Comparison of ENCODE assay signal across 11 mouse cellular contexts in the genomic region with DNA sequence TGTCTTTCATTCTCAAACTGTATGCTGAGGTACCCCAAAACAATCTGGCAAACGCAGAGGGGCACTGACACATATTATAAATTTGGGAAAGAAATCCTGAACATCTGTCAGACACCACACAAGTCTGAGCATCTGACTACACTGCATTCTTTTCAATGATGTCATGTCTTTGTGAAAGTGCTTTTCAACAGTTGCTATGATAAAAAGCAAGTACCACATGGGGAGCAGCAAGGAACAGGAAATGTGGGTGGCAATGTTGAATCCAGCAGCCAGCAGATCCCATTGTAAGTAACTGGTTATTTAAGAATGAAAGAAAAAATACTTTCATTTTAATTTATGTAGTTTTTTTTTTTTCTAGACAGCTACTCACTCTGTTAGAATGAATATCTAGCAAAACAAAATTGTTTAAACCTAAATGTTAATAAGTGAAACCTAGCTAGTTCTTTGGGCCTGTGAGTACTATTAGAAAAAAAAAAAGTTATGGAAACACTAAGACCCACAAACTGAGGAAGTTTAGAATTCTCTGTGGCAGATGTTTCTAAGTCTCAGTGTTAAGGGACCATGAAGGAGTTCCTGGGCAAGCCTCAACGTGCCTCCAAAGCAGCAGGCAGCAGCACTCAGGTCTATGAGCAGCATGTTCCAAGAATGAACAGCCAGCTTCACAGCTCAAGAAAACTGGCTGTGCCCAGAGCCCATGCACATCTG.
DNase-seq lines count a peak whose midpoint lies in the region; ATAC-seq and TF ChIP-seq lines count a peak whose summit lies in the region.
"Had no signal": no experiment of that assay in that cellular context is flagged by ENCODE, and none has a peak within 500 bp of the region (broad histone marks: within the 10 kb centered on the region; RNA-seq: fewer than 3 reads in every experiment).

No protein-coding gene starts in this region.

- WGBS in hindbrain, embryonic 10.5 days, result 54% methylated on average over 2 of the region's 2 CpGs
- 26% methylated on average over 2 of the region's 2 CpGs for WGBS in hindbrain, postnatal 0 days
- 22% methylated on average over 2 of the region's 2 CpGs for WGBS in embryonic facial prominence, embryonic 13.5 days
- 41% methylated on average over 2 of the region's 2 CpGs for WGBS in midbrain, embryonic 11.5 days

- no peak overlapping the region for H3K4me2 ChIP-seq in hindbrain, postnatal 0 days (ENCODE audit: low read depth, low read length)
- no peak overlapping the region for H3K4me2 ChIP-seq in embryonic facial prominence, embryonic 13.5 days
- no peak overlapping the region for H3K4me2 ChIP-seq in midbrain, embryonic 11.5 days
- H3K4me2 ChIP-seq: liver, embryonic 15.5 days had no signal

- H3K27me3 ChIP-seq in hindbrain, embryonic 10.5 days (ENCODE audit: insufficient read depth, poor library complexity, severe bottlenecking), result no peaks in the 10 kb centered on the region
- H3K27me3 ChIP-seq in hindbrain, postnatal 0 days (ENCODE audit: insufficient read depth, low read length), result no peaks in the 10 kb centered on the region
- no peaks in the 10 kb centered on the region for H3K27me3 ChIP-seq in embryonic facial prominence, embryonic 13.5 days
- no peaks in the 10 kb centered on the region for H3K27me3 ChIP-seq in midbrain, embryonic 11.5 days (ENCODE audit: control insufficient read depth, insufficient read depth, low read length)
- H3K27me3 ChIP-seq: liver, embryonic 15.5 days; Patski had no signal

- peak overlapping the region; percentile 73 for H3K27ac ChIP-seq in hindbrain, embryonic 10.5 days
- no peak overlapping the region for H3K27ac ChIP-seq in hindbrain, postnatal 0 days
- H3K27ac ChIP-seq in ES-E14 (ENCODE audit: insufficient read depth, low read depth, low read length, poor library complexity, severe bottlenecking), result peak overlapping the region; percentile 24; the same call in 1 of the 2 replicates
- peak overlapping the region; percentile 74 for H3K27ac ChIP-seq in embryonic facial prominence, embryonic 13.5 days
- peak overlapping the region; percentile 55 for H3K27ac ChIP-seq in midbrain, embryonic 11.5 days (ENCODE audit: low read depth, low read length)
- H3K27ac ChIP-seq: liver, embryonic 15.5 days had no signal

- in situ Hi-C loops in ES-E14 (cut with MboI; ENCODE audit: low sequenced_read_pairs in 2 of 2, unreplicated experiment in 2 of 2), result no loop called here

- no peak overlapping the region for H3K4me3 ChIP-seq in hindbrain, embryonic 10.5 days
- no peak overlapping the region for H3K4me3 ChIP-seq in hindbrain, postnatal 0 days (ENCODE audit: low read length)
- no peak overlapping the region for H3K4me3 ChIP-seq in ES-E14 (ENCODE audit: insufficient read depth in 1 of 2, low read depth in 1 of 2, low read length in 2 of 2, poor library complexity in 1 of 2, severe bottlenecking in 1 of 2)
- H3K4me3 ChIP-seq in embryonic facial prominence, embryonic 13.5 days, result no peak overlapping the region
- no peak overlapping the region for H3K4me3 ChIP-seq in midbrain, embryonic 11.5 days (ENCODE audit: low read depth, low read length)
- H3K4me3 ChIP-seq: liver, embryonic 15.5 days had no signal

- 0 out of 2 replicates have a peak, but pooled peaks cover 2% of the 10 kb centered on the region for H3K36me3 ChIP-seq in hindbrain, embryonic 10.5 days
- no peaks in the 10 kb centered on the region for H3K36me3 ChIP-seq in hindbrain, postnatal 0 days (ENCODE audit: insufficient read depth, low read length)
- no peaks in the 10 kb centered on the region for H3K36me3 ChIP-seq in ES-E14 (ENCODE audit: control insufficient read depth, insufficient read depth, low read length, poor library complexity, severe bottlenecking)
- peaks cover 2% of the 10 kb centered on the region; the same call in 1 of the 2 replicates for H3K36me3 ChIP-seq in embryonic facial prominence, embryonic 13.5 days
- H3K36me3 ChIP-seq in midbrain, embryonic 11.5 days (ENCODE audit: control insufficient read depth, insufficient read depth, low read length), result no peaks in the 10 kb centered on the region
- H3K36me3 ChIP-seq: liver, embryonic 15.5 days had no signal

- H3K4me1 ChIP-seq in hindbrain, embryonic 10.5 days (replicated peaks), result peaks cover 60% of the 10 kb centered on the region
- peaks cover 17% of the 10 kb centered on the region for H3K4me1 ChIP-seq in hindbrain, postnatal 0 days (ENCODE audit: insufficient read depth, low read length)
- H3K4me1 ChIP-seq in ES-E14 (ENCODE audit: control insufficient read depth in 2 of 2, insufficient read depth in 2 of 2, low read length in 2 of 2, poor library complexity in 1 of 2), result peaks cover 5 to 7% of the 10 kb centered on the region in 2 experiments; a peak in 3 of 4 replicates
- H3K4me1 ChIP-seq in embryonic facial prominence, embryonic 13.5 days, result peaks cover 50% of the 10 kb centered on the region
- peaks cover 26% of the 10 kb centered on the region for H3K4me1 ChIP-seq in midbrain, embryonic 11.5 days (ENCODE audit: control insufficient read depth, insufficient read depth, low read length)

- TF ChIP-seq CTCF in hindbrain, postnatal 0 days (IDR thresholded peaks at IDR 0.05; ENCODE audit: low read depth), result no peak

- no peak overlapping the region for H3K9ac ChIP-seq in hindbrain, postnatal 0 days (replicated peaks; ENCODE audit: low read length)
- no peak overlapping the region for H3K9ac ChIP-seq in ES-E14 (ENCODE audit: insufficient read depth, low read depth, low read length, poor library complexity, severe bottlenecking)
- no peak overlapping the region for H3K9ac ChIP-seq in embryonic facial prominence, embryonic 13.5 days
- no peak overlapping the region for H3K9ac ChIP-seq in midbrain, embryonic 11.5 days (ENCODE audit: low read length)
- H3K9ac ChIP-seq: liver, embryonic 15.5 days had no signal

- no peaks in the 10 kb centered on the region for H3K9me3 ChIP-seq in hindbrain, embryonic 10.5 days
- H3K9me3 ChIP-seq in hindbrain, postnatal 0 days (ENCODE audit: low read length), result no peaks in the 10 kb centered on the region
- no peaks in the 10 kb centered on the region for H3K9me3 ChIP-seq in ES-E14 (ENCODE audit: control insufficient read depth, insufficient read depth, low read depth, low read length)
- no peaks in the 10 kb centered on the region for H3K9me3 ChIP-seq in embryonic facial prominence, embryonic 13.5 days
- no peaks in the 10 kb centered on the region for H3K9me3 ChIP-seq in midbrain, embryonic 11.5 days (ENCODE audit: control insufficient read depth, low read length)
- H3K9me3 ChIP-seq: liver, embryonic 15.5 days had no signal

- DNase-seq in hindbrain, embryonic 10.5 days (ENCODE audit: low spot score), result no peak
- DNase-seq in hindbrain, postnatal 0 days (ENCODE audit: low spot score), result no peak
- DNase-seq in ES-E14 (ENCODE audit: low read depth, low spot score), result no peak
- DNase-seq in midbrain, embryonic 11.5 days (ENCODE audit: low spot score, missing footprints), result peak; percentile 69
- DNase-seq in urinary bladder, postnatal 14 days (ENCODE audit: low spot score), result no peak
- DNase-seq in left cerebral cortex, adult 18-20 months (ENCODE audit: low spot score in 2 of 2), result no peak
- DNase-seq: thymus, postnatal 25 days had no signal

- ATAC-seq in hindbrain, postnatal 0 days, result no peak; the same call in 1 of the 2 replicates
- no peak for ATAC-seq in embryonic facial prominence, embryonic 13.5 days (ENCODE audit: insufficient number of reproducible peaks, insufficient read depth, low FRiP score, low TSS enrichment, low read depth)
- ATAC-seq in midbrain, embryonic 11.5 days (ENCODE audit: low FRiP score), result no peak
- no peak for ATAC-seq in inflammation-experienced regulatory T-cells, adult 6 months
- ATAC-seq: Patski had no signal

TF ChIP-seq in ES-E14, 5 proteins besides CTCF, POLR2A, EP300 and RAD21:
- TF ChIP-seq ZC3H11A (IDR thresholded peaks at IDR 0.05; ENCODE audit: borderline replicate concordance, low read depth, low read length), result no peak
- no peak for TF ChIP-seq ZNF384 (IDR thresholded peaks at IDR 0.05; ENCODE audit: low read depth, low read length)
- TF ChIP-seq MAFK (IDR thresholded peaks at IDR 0.05; ENCODE audit: insufficient read depth, low read depth, low read length), result no peak
- no peak for TF ChIP-seq CHD2 (IDR thresholded peaks at IDR 0.05; ENCODE audit: low read depth, low read length)
- TF ChIP-seq HCFC1 (IDR thresholded peaks at IDR 0.05; ENCODE audit: borderline replicate concordance, insufficient read depth, low read length), result no peak
TF ChIP-seq in ES-E14: peak in this region for 0.
